Mouse (Mus musculus): Measurements from ENCODE around the gene Fanca. TPM values are rescaled to one million over a fixed set of nuclear protein-coding genes. Genes with fewer than 3 reads are reported as not detected.

Fanca gene
- total and polyA plus RNA-seq, 3 experiments: 21.9 to 57.8 (median 39.2) TPM

DNA sequence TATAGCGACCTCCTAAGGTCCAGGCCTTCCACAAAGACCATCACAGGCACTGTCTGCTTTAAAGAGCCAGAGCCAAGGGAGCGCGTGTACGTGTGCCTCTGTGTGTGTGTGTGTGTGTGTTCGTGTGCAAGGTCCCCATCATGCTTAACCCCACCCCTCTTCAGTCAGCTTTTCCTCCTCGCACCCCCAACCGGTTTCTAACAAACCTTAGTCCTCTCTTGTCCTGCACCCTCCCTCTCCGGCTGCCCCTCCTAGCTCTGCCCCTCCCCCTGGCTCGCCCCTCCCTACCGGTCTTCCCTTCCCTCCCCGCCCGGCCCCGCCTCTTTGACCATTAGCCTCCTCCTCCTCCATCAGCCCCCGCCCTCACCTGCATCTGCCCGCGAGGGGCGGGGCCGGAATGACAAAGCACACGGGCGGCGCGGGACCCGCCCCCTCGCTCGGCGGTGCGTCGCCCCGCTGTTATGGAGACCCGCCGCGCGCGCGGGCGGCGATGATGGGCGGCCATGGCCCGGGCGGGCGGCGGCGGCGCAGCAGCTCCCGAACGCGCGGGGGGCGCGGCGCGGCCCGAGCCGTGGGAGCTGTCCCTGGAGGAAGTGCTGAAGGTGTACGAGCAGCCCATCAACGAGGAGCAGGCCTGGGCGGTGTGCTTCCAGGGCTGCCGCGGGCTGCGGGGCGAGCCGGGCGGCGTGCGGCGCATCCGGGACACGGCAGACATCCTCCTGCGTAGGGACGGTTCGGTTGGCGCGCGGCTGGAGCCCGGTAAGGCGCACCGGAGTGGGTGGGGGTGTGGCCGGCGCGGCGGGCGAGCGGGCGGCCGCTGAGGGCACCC, 14.1 kb upstream of the Fanca start, which contains the start of gene Spire2:
Gene Spire2 (plus strand): TSS at position 452 of the 829 bp plus-strand sequence.
- peak; percentile 89 for DNase-seq (ENCODE audit: extremely low read depth)
- peak within 1 kb of the TSS; percentile 35; the same call in 1 of the 2 replicates for H3K27ac ChIP-seq (ENCODE audit: insufficient read depth, low read depth)
- H3K4me2 ChIP-seq (ENCODE audit: insufficient read depth, low read depth, poor library complexity, severe bottlenecking): peak within 1 kb of the TSS; percentile 60
- H3K4me1 ChIP-seq (ENCODE audit: control insufficient read depth in 1 of 2, insufficient read depth in 2 of 2): peaks cover 8 to 33% of the 10 kb centered on the region in 2 experiments
- peak within 1 kb of the TSS; percentile 6; the same call in 1 of the 2 replicates for H3K9ac ChIP-seq (ENCODE audit: insufficient read depth, low read depth)
- H3K36me3 ChIP-seq (replicated peaks in 1 of 2; ENCODE audit: control insufficient read depth in 1 of 2, insufficient read depth in 1 of 2, low read length in 1 of 2): no peaks in the 10 kb centered on the region
- no peaks in the 10 kb centered on the region for H3K9me3 ChIP-seq (replicated peaks; ENCODE audit: low read length)
- H3K79me2 ChIP-seq (replicated peaks; ENCODE audit: control insufficient read depth, extremely low read depth, insufficient read depth, poor library complexity, severe bottlenecking): no peaks in the 10 kb centered on the region
- peak within 1 kb of the TSS; percentile 59 to 83 (median 61) for H3K4me3 ChIP-seq (replicated peaks in 1 of 3; ENCODE audit: low read depth in 2 of 3, low read length in 2 of 3, poor library complexity in 1 of 3)
- in situ Hi-C loops (cut with MboI; ENCODE audit: low pct_ligation_motif_present, low pct_unique_long_range_greater_than_20kb, low sequenced_read_pairs): no loop called here
- TF ChIP-seq JUND (conservative IDR thresholded peaks at IDR 0.05; ENCODE audit: low read depth, low read length) (no peak), NELFE (IDR thresholded peaks at IDR 0.05; ENCODE audit: low read depth, low read length) (no peak), BHLHE40 (IDR thresholded peaks at IDR 0.05; ENCODE audit: low read depth, low read length) (no peak), CHD1 (IDR thresholded peaks at IDR 0.05; ENCODE audit: low read depth, low read length) (no peak), MEF2A (IDR thresholded peaks at IDR 0.05; ENCODE audit: borderline replicate concordance, low read depth, low read length) (no peak), TBP (conservative IDR thresholded peaks at IDR 0.05; ENCODE audit: low read depth, low read length) (0 out of 2 replicates have a peak, but pooled peaks have one; percentile 46), IRF4 (IDR thresholded peaks at IDR 0.05; ENCODE audit: low read depth, low read length) (no peak), ELF1 (IDR thresholded peaks at IDR 0.05; ENCODE audit: low read depth, low read length) (peak; percentile 25; the same call in 1 of the 2 replicates), USF2 (conservative IDR thresholded peaks at IDR 0.05; ENCODE audit: low read depth, low read length) (no peak), USF1 (IDR thresholded peaks at IDR 0.05; ENCODE audit: low read depth, low read length) (no peak), ETS1 (conservative IDR thresholded peaks at IDR 0.05; ENCODE audit: low read depth, low read length) (no peak), HCFC1 (IDR thresholded peaks at IDR 0.05; ENCODE audit: low read depth, low read length) (peak; percentile 14; the same call in 1 of the 2 replicates), E2F4 (IDR thresholded peaks at IDR 0.05; ENCODE audit: insufficient replicate concordance, low read depth, low read length) (no peak), RCOR1 (conservative IDR thresholded peaks at IDR 0.05; ENCODE audit: low read depth, low read length) (no peak), MAZ (IDR thresholded peaks at IDR 0.05; ENCODE audit: low read depth, low read length) (peak; percentile 97), MAX (IDR thresholded peaks at IDR 0.05; ENCODE audit: low read length) (no peak), PAX5 (IDR thresholded peaks at IDR 0.05; ENCODE audit: low read length) (no peak), UBTF (IDR thresholded peaks at IDR 0.05; ENCODE audit: low read depth, low read length) (peak; percentile 69; the same call in 1 of the 2 replicates), GABPA (IDR thresholded peaks at IDR 0.05; ENCODE audit: insufficient replicate concordance, low read depth, low read length) (no peak), EP300 (IDR thresholded peaks at IDR 0.05; ENCODE audit: low read length) (no peak), CHD2 (IDR thresholded peaks at IDR 0.05; ENCODE audit: low read length) (no peak), POLR2AphosphoS2 (IDR thresholded peaks at IDR 0.05; ENCODE audit: low read depth, low read length) (no peak), MYC (IDR thresholded peaks at IDR 0.05; ENCODE audit: low read depth, low read length) (no peak), ZMIZ1 (IDR thresholded peaks at IDR 0.05; ENCODE audit: low read depth, low read length) (no peak), NRF1 (IDR thresholded peaks at IDR 0.05; ENCODE audit: low read depth, low read length) (peak; percentile 55; the same call in 1 of the 2 replicates), POLR2A (IDR thresholded peaks at IDR 0.05; ENCODE audit: low read depth, low read length) (peak; percentile 41; the same call in 1 of the 2 replicates), MXI1 (IDR thresholded peaks at IDR 0.05; ENCODE audit: low read depth, low read length) (peak; percentile 78; the same call in 1 of the 2 replicates), ZC3H11A (IDR thresholded peaks at IDR 0.05; ENCODE audit: low read depth, low read length) (no peak), TCF12 (IDR thresholded peaks at IDR 0.05; ENCODE audit: low read depth, low read length) (0 out of 2 replicates have a peak, but pooled peaks have one; percentile 4), CTCF (conservative IDR thresholded peaks at IDR 0.05 in 1 of 2, IDR thresholded peaks at IDR 0.05 in 1 of 2; ENCODE audit: low read depth in 2 of 2, low read length in 2 of 2) (no peak), SMC3 (IDR thresholded peaks at IDR 0.05; ENCODE audit: low read depth, low read length) (no peak), ZKSCAN1 (IDR thresholded peaks at IDR 0.05; ENCODE audit: borderline replicate concordance, low read depth, low read length) (no peak), KAT2A (IDR thresholded peaks at IDR 0.05; ENCODE audit: insufficient replicate concordance, low read length) (no peak), JUN (IDR thresholded peaks at IDR 0.05; ENCODE audit: insufficient read depth, low read depth, low read length) (no peak), ZNF384 (IDR thresholded peaks at IDR 0.05; ENCODE audit: low read depth, low read length) (no peak), MAFK (IDR thresholded peaks at IDR 0.05; ENCODE audit: insufficient replicate concordance, low read length) (no peak), SIN3A (IDR thresholded peaks at IDR 0.05; ENCODE audit: low read length) (peak; percentile 86; the same call in 1 of the 2 replicates), RAD21 (IDR thresholded peaks at IDR 0.05; ENCODE audit: low read depth, low read length) (no peak)
- peaks cover 44% of the 10 kb centered on the region for H3K27me3 ChIP-seq (replicated peaks)
- dilution Hi-C loops (cut with MboI; ENCODE audit: extremely low pct_ligation_motif_present, extremely low pct_unique_long_range_greater_than_20kb, low sequenced_read_pairs): no loop called here
